Mouse (Mus musculus): Measurements from ENCODE around the gene Kcnk3.

DNA sequence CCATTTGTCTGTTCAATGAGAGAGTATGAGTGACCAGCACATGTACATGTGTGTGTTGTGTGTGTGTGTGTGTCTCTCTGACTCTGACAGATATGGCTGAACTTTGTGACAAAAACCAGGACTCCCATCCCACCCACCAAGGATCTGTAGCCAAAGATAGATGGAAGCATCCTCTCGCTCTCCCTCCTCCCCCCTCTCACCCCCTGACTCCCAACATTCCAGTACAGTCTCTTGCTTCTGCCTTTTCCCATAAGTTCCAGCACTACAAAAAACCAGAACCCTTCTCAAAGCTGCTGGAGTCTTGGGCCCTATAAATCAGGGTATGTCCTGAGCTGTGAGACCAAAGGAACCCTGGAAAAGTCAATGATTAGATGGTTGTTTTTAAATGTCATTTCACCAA, 19.5 kb upstream of the Kcnk3 start:
- TF ChIP-seq CTCF (conservative IDR thresholded peaks at IDR 0.05; ENCODE audit: low read length) (no peak), POU5F1 (IDR thresholded peaks at IDR 0.05; ENCODE audit: borderline replicate concordance, low read length) (no peak), NANOG (IDR thresholded peaks at IDR 0.05; ENCODE audit: borderline replicate concordance, low read length) (no peak)

Measured in E14TG2a.4 (cell line).